Mouse (Mus musculus) lung, embryonic 14.5 days (tissue): ENCODE data around the gene Cacna2d1. TPM values are rescaled to one million over a fixed set of nuclear protein-coding genes. Genes with fewer than 3 reads are reported as not detected.

ENCODE experiments used
- ATAC-seq: fragments of 200-750 bp; cut with Nextera tagmentation; 2 replicates; pipeline ENCODE4 v1.8.0; 2017; ENCODE audit warnings: mild to moderate bottlenecking, moderate TSS enrichment, moderate library complexity; ENCODE audit not compliant: insufficient read depth
- DNase-seq: peaks from one replicate; pipeline ENCODE4 v3.0.0-alpha.2; 2015
- H3K27ac ChIP-seq: fragments of 300-500 bp; sonication (generic); 2 replicates; pipeline ENCODE4 v1.5.1; 2014; ENCODE audit warnings: low read depth, mild to moderate bottlenecking, moderate library complexity
- H3K27me3 ChIP-seq: fragments of 300-500 bp; sonication (generic); 2 replicates; pipeline ENCODE4 v1.6.1; 2014; ENCODE audit warnings: low read length, control low read depth; ENCODE audit not compliant: insufficient read depth
- H3K36me3 ChIP-seq: fragments of 300-500 bp; sonication (generic); 2 replicates; pipeline ENCODE4 v1.6.1; 2014; ENCODE audit warnings: control low read depth; ENCODE audit not compliant: insufficient read depth
- H3K4me1 ChIP-seq: fragments of 300-500 bp; sonication (generic); 2 replicates; pipeline ENCODE4 v1.6.1; 2014; ENCODE audit warnings: antibody characterized with exemption, control low read depth; ENCODE audit not compliant: insufficient read depth
- H3K4me2 ChIP-seq: fragments of 300-500 bp; sonication (generic); 2 replicates; pipeline ENCODE4 v1.6.1; 2014; ENCODE audit warnings: mild to moderate bottlenecking
- H3K4me3 ChIP-seq: fragments of 300-500 bp; sonication (generic); 2 replicates; pipeline ENCODE4 v1.5.1; 2014; ENCODE audit warnings: low read depth, low read length
- H3K9ac ChIP-seq: fragments of 300-500 bp; sonication (generic); 2 replicates; pipeline ENCODE4 v1.6.1; 2014
- H3K9me3 ChIP-seq: fragments of 300-500 bp; sonication (generic); 2 replicates; pipeline ENCODE4 v1.6.1; 2016; ENCODE audit warnings: low read depth, low read length, control low read depth
- CTCF ChIP-seq: IDR thresholded peaks from 2 replicates; pipeline ENCODE4 v1.5.1; 2016; ENCODE audit warnings: antibody characterized with exemption, low read depth
- WGBS: fragments of 180-500 bp; shearing (Covaris S2); extraction: QIAGEN DNeasy Blood & Tissue Kit; methylation state at CpG from one replicate; pipeline ENCODE4 v1.1.7; 2014; 5-methylcytosine and 5-hydroxymethylcytosine counted together
- polyA plus RNA-seq: library from polyadenylated mRNA; unstranded; fragments of >200 nt; fragmentation: Nextera tagmentation; extraction: Ambion mirVana; gene quantifications from 2 replicates; pipeline ENCODE4 v1.2.1, GENCODE M21; 2014

Cacna2d1 gene
- polyA plus RNA-seq, 1 experiment from 2014 or later, result 15.6 TPM

- H3K9me3 ChIP-seq, result no peaks in the 10 kb centered on the region
- peak overlapping the region; percentile 54; the same call in 1 of the 2 replicates for H3K27ac ChIP-seq
- TF ChIP-seq CTCF, result no peak
- DNase-seq (no peak), ATAC-seq (peak; percentile 26)
- H3K4me3 ChIP-seq, result peak overlapping the region; percentile 65
- 10% methylated on average over 17 of the region's 17 CpGs for WGBS
- H3K27me3 ChIP-seq, result peaks cover 6% of the 10 kb centered on the region; the same call in 1 of the 2 replicates
- no peaks in the 10 kb centered on the region for H3K36me3 ChIP-seq
- no peaks in the 10 kb centered on the region for H3K4me1 ChIP-seq
- H3K9ac ChIP-seq, result peak overlapping the region; percentile 84
- H3K4me2 ChIP-seq, result peak overlapping the region; percentile 79
Observed at GRCm38 (mm10) chr5:15933581-15934375, 713 bp upstream of the Cacna2d1 start.

- H3K27ac ChIP-seq, result peak overlapping the region; percentile 78
- no peaks in the 10 kb centered on the region for H3K4me1 ChIP-seq
- no peaks in the 10 kb centered on the region for H3K9me3 ChIP-seq
- no peak; the same call in 1 of the 2 replicates for ATAC-seq
- peak overlapping the region; percentile 84 for H3K9ac ChIP-seq
- H3K27me3 ChIP-seq, result peaks cover 6% of the 10 kb centered on the region; the same call in 1 of the 2 replicates
- peak; percentile 63 for DNase-seq
- H3K36me3 ChIP-seq, result no peaks in the 10 kb centered on the region
- TF ChIP-seq CTCF, result no peak
- WGBS, result under 1% methylated on average over 27 of the region's 27 CpGs
- H3K4me2 ChIP-seq, result peak overlapping the region; percentile 79
- H3K4me3 ChIP-seq, result peak overlapping the region; percentile 65
Observed at GRCm38 (mm10) chr5:15935234-15935728, 790 bp downstream of the Cacna2d1 start.

- Histone ChIP-seq H3K27me3 (peaks cover 6% of the 10 kb centered on the region; the same call in 1 of the 2 replicates), H3K4me2 (peak overlapping the region; percentile 79), H3K9ac (peak overlapping the region; percentile 84; the same call in 1 of the 2 replicates), H3K4me1 (no peaks in the 10 kb centered on the region), H3K4me3 (peak overlapping the region; percentile 65), H3K36me3 (no peaks in the 10 kb centered on the region), H3K27ac (no peak overlapping the region), H3K9me3 (no peaks in the 10 kb centered on the region)
- no peak for TF ChIP-seq CTCF
- no peak for ATAC-seq
- DNase-seq, result peak; percentile 22
- WGBS, result 33% methylated on average over 14 of the region's 14 CpGs
Observed at GRCm38 (mm10) chr5:15935831-15936710, 1.6 kb downstream of the Cacna2d1 start.

GRCm38 (mm10) chr5:15941191-15941725 is 6.8 kb downstream of the Cacna2d1 start:
- DNase-seq (no peak), ATAC-seq (no peak)
- no peaks in the 10 kb centered on the region for H3K4me1 ChIP-seq
- TF ChIP-seq CTCF, result no peak
- no peak overlapping the region for H3K4me2 ChIP-seq
- H3K9me3 ChIP-seq, result no peaks in the 10 kb centered on the region
- H3K36me3 ChIP-seq, result no peaks in the 10 kb centered on the region
- 55% methylated on average over 6 of the region's 6 CpGs for WGBS
- H3K9ac ChIP-seq, result no peak overlapping the region
- H3K27ac ChIP-seq, result no peak overlapping the region
- H3K27me3 ChIP-seq, result no peaks in the 10 kb centered on the region
- H3K4me3 ChIP-seq, result no peak overlapping the region

DNA sequence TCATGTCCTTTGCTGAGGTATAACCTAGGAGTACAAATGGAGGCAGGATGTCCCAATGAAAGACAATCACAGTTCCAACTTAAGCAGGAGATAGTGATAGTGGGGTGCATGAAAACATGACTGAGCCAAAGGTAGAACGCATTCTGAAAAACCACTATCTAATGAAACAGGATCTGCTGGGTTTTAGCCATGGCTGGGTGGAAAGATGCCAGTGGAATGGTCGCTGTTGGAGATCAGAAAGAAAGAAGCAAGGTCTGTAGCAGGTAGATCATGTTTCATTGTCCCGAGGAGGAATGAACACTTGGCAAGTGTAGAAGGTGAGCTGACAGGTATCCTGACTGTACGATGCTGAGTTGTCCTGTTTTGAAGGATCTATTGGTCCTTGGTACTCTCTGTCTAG is 7.6 kb downstream of the Cacna2d1 start:
- Histone ChIP-seq H3K36me3 (no peaks in the 10 kb centered on the region), H3K4me1 (no peaks in the 10 kb centered on the region), H3K9me3 (no peaks in the 10 kb centered on the region), H3K9ac (no peak overlapping the region), H3K4me3 (no peak overlapping the region), H3K27ac (no peak overlapping the region), H3K27me3 (no peaks in the 10 kb centered on the region), H3K4me2 (no peak overlapping the region)
- 67% methylated on average over 4 of the region's 4 CpGs for WGBS
- ATAC-seq (no peak), DNase-seq (no peak)
- TF ChIP-seq CTCF, result no peak

GRCm38 (mm10) chr5:15948290-15949037 is 14.0 kb downstream of the Cacna2d1 start:
- no peak for TF ChIP-seq CTCF
- Histone ChIP-seq H3K27ac (no peak overlapping the region), H3K9ac (no peak overlapping the region), H3K9me3 (no peaks in the 10 kb centered on the region), H3K27me3 (no peaks in the 10 kb centered on the region), H3K36me3 (no peaks in the 10 kb centered on the region), H3K4me2 (no peak overlapping the region), H3K4me3 (no peak overlapping the region), H3K4me1 (no peaks in the 10 kb centered on the region)
- ATAC-seq, result no peak
- 94% methylated on average over 6 of the region's 6 CpGs for WGBS
- DNase-seq, result no peak
